Mouse (Mus musculus) lung, postnatal 36 days (tissue): Measurements from ENCODE around the gene Lrmda.

ENCODE experiments used
- DNase-seq: peaks from one replicate; pipeline ENCODE4 v3.0.0; 2022; ENCODE audit warnings: mixed read lengths

Gene Lrmda

DNA sequence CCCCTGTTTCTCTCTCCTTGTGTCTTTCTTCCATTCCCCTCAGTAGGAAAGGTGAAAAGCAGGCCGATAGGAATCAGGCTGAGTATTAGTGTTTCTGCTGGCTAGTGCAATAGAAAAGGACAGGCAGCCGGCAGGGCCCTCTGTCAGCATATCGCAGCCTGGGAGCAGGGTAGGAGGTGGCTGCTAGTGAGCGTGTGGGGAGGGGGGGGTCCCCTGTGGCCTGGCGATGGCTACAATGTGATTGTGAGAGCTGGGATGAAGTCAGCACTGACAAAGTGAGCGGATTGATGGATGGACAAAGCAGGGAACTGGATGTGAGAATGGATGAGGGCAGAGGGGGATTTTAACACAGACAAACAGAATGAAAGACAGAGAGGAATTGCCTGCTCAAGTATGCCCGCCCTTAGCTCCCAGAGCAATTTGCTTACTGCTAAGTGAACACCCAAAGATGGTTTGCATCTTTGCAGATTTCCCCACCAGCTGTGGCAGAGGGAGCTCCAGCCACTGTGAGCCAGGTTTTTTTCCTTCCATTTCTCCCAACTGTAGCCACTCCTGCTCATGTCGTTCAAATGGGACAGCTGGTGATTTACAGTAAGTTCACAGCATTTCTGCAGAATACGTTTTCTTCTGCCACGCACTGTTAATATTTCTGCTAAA is 240.0 kb downstream of the Lrmda start:
- peak; percentile 2 for DNase-seq

DNA sequence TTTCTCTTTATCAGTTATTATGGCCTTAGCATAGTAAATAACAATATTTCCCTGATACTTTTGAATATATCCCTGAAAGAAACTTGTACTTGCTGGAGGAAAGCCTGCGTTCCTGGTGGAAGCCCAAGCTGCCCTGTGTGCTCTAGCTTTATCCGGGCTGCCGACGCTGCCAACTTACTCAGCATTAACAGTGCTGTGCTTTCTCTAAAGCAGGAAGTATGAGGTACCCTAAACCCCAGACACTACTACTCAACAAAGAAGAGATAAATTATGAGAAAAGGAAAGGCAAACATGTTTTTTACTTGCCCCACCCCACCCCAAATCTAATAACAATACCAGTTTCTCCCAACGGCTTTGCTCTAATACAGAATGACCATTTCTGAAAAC is 240.5 kb downstream of the Lrmda start:
- peak; percentile 8 for DNase-seq

DNA sequence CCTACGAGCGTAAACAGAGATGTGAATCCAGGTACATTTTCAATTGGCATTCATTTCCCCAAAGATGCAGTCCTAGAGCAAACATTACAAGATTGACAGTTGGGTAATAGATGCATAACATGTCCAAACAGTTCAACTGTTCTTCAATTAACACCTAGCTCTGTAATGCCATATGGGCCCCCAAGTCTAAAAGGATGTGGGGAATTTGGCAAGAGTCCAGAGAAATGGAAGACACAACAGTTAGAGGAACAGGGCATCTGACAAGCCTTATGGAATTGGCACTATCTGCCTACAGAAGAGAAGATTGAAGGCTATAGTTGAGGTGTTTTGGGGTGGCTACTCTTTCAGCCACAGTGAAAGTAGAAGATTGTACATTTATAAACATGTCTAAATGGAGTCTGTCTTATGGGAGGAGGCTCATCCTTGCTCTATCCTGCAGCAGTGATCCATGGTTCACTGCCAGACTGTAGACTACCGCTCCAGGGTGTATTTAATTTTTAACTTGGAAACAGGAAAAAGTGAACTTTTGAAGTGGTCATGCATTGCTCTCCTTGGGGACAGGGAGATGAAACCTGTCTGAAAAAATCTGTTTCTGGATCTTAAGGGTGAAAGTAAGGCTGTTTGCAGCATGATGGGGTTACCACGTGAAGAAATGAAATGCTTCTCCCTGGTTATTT is 245.9 kb downstream of the Lrmda start:
- DNase-seq: no peak

DNA sequence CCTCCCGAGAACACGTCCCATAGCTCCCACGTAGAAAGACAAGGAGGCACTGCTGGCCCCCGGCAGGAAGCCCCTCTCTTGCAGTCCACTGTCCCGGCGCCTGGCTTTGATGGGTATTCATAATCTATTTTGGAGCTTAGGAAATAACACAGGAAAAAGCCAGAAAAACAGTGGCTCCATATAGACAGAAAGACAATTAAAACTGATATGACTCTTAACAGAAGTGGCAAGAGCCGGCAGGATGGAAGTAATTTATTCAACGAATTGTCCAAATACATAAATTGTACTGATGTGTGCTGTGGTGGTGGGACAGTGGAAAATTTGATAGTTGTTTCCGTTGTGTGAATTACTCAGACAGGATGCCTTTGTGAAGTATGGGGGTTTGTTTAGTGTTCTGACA is 250.3 kb downstream of the Lrmda start:
- DNase-seq: peak; percentile 71

DNA sequence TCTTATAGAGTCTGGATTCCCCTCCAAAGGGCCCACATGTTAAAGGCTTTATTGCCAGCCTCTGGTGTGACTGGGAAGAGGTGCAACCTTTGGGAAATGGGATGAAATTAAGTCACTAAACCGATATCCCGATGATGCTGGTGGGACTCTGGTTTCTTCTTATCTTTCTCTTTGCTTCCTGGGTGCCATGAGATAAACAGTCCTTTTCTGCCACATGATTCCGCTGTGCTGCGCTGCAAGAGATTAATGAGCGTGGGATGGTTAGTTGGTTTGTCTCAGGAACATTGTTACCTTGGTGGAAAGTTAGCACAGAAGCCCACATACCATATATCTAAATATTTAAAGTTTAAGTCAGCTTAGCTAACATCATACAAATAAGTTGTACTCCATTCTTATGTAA is 258.5 kb downstream of the Lrmda start:
- no peak for DNase-seq

DNA sequence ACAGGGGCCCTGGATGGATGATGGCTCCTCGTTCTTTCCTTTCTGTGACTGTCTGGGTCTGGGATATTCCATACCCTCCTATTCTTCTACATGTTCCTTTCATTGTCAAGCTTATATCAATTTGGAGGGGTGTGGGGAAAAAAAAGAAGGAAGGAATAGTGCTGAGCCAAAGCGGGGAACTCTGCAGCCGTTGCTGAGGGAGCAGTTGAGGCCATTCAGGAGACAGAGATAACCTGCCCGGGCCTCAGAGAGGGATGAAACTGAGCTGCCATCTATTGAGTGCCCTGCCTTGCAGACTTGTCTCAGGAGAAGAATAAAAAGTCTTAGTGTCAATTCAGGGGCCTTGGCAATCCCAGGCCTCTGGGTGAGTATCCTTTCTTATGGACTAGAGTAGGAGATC is 260.1 kb downstream of the Lrmda start:
- DNase-seq: no peak

DNA sequence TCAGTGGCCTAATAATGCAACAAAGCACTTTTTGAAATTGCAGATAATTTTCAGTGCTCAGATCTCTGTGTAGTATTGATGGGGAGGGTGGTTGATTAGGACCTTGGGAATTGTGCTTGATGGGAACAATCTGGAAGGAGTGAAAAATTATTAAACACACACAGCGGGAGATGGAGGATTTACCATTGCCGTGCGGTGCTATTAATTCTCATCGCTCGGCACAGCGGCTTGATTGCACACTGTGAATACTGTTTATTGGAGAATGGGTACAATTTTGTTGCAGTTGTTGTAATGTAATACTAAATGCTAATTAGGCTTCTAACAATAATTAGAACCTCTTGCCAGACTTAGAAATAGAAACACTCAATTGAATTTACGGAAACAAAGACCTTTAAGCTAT is 262.1 kb downstream of the Lrmda start:
- no peak for DNase-seq

DNA sequence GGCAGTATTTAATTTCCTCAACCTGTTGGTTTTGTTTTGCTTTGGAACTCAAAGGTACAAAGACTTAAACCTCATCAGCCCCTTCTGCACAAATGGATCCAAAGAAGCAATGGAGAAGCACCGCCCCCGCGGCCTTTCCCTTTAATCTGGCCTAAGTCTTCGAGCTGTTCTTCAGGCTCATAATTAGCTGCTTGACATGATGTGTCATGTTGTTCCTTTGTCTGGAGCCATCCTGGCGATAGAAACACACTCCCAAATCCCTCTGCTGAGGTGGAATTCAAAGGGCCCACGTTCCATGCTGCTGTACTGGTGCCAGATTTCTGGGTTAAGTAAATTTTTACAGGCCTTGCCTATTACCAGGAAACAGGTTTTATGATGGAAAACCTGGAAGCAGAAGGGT is 263.3 kb downstream of the Lrmda start:
- DNase-seq: no peak

DNA sequence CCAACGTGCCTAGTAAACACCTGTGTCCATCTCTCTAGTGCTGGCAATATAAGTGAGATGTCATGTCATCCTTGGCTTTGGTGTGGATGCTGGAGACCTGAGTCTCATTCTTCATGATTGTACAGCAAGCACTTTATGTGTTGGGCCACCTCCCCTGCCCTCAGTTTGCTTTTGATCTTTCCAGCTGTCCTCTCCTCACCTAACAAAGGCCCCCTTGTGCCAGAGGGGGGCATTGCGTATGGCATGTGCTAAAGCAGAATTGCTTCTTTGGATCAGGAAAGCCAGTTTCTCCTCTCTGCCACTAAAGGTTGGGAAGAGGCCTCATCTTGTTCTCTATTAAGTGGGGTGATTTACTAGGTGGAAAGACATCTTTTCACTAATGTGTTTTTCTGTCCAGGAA is 264.2 kb downstream of the Lrmda start:
- peak; percentile 28 for DNase-seq

DNA sequence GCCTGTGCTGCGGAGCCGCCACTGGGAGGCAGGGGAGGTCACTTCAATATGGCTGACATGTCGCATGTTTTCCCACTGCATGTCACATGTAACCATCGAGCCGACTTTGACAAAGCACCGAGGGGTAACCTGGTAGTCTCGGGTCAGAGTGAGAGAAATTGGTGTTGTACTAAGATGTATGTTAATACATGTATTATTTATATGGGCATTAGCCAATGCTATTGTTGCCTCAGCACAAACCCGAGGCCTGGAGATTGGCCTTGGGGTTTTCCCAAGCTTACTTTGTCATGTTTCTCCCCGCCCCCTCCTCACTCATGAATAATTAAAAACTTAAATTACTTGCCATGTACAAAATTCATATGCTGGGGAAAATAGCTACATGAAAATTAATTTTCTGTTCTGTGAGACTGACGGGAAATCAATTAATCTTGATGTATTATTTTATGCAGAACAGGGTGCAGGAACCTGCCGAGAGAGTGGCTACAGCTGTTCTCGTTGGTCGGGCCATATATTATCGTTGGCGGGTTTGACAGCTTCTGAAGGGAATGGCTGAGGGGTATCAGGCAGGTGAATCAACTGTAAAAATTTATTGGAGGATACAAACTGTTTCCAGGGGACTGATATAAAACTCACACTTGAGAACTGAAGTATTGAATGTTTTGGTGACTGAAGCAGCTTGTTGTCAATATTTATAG is 265.5 kb downstream of the Lrmda start:
- DNase-seq: no peak

DNA sequence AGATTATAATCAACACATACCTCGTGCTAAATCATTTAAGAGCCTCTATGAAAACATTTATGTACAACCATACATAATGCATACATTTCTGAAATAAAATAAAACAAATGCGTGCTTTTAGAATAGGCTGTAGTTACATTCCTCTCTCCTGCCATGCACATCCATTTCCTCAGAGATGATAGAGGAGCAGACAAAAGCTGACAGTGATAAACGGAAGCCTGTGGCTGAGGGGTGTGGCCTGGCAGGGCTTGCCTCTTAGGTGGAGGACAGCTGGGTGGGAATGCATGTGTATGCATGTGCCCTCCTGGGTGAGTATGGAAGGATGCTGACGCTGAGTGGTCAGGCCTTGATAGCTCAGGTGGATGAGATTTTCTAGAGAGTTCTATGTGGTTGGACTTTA is 266.3 kb downstream of the Lrmda start:
- DNase-seq: no peak

DNA sequence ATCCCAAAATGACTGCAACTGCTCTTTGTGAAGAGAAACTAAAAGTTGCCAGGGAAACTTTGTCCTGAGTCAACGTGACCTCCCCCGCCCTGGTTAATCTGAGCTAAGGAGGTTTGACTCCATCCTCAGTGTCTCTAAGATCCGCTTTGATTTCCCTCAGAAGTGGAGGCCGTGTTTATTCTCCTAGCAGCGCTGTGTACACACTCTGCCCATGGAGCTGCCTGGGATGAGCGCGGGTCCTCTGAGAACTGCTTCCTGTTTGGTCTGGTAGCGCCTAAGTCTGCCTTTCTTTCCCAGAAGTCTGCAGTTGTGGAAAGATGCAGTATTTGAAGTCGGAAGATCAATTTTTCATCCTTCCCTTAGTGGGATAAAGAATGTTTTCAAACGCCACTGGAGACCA is 268.7 kb downstream of the Lrmda start:
- peak; percentile 44 for DNase-seq

DNA sequence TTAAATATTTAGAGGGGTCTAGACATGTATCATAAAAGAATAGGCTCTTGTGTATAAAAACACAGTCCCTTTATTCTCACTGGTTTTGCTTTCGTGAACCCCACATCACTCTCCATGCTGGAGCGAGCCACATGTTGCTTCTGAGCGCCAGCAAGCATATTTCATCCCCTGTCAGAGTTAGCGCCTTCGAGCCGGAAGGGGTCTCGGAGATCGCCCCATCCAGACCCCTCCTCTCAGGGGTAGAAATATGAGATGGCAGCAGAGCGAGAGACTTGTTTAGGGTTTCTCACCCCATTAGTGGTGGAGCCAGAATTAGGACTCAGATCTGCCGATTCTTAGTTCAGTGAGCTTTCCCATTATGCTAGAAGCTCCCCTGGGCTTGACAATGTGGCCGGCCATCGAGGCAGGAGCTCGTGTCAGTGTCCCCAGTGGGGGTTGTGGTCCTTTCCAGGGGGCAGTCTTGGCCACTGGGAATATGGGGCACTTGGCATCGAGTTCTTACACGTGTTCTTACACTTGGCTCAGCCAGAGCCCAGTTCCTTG is 269.9 kb downstream of the Lrmda start:
- no peak for DNase-seq

DNA sequence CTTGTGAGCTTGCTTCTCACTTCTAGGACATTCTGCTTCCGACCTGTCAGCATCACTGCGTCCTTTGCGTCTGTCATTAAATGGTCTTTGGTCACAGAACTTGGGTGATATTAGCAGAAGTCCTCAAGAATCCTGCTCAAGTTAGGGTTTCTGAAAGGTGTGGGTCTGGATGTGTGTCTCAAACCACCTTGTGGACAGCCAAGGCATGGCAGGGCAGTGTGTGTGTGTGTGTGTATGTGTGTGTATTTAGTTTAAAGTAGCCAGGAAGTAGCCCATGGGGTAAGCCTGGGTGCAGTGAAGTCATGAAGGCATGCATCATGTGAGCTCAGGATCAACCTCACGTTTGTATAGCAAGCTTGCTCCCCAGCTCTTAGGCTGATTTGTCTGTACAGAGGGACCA is 274.9 kb downstream of the Lrmda start:
- peak; percentile 38 for DNase-seq

DNA sequence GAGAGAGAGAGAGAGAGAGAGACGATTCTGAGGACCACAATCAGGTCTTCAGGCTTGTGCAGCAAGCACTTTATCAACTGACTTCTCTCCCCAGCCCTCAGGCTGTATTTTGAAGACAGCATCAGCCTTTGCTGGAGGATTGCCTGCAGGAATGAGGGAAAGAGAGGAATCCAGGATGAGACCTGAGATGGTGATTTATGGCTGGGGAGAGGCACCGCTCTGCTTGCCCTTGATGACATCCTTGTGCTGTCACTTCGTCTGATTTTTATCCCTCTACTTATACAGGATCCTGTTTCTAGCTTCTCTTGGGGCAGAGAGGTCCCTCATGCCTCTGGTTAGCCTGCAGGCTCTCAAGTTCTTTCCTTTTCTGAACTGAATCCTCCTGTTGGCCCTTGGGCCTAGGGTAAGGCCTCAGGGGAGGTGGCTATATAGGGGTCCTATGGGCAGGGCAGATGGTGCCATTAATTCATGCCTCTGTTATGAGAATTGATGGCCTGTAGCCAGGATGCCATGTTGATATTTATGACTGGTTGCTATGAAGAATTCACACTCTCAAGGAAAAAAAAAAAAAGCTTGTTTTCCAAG is 277.2 kb downstream of the Lrmda start:
- DNase-seq: no peak

DNA sequence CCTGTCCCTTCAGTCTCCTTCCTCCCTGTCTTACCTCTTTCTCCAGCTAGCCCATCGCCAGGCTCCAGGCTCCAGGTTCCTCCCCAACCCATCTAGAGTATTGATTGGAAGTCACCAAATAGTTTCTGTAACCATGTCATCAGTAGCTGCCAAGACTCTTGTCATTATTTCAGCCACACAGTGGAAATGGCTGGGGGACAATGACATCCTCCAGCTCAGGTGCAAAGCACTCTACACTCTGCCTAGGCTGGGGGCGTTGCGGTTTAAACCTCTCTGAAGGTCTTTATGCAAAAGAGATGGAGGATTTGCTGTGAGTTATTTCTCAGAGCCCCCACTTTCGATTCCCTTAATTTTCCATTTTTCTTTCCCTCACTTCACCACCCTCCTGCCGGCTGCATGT is 287.2 kb downstream of the Lrmda start:
- no peak for DNase-seq

DNA sequence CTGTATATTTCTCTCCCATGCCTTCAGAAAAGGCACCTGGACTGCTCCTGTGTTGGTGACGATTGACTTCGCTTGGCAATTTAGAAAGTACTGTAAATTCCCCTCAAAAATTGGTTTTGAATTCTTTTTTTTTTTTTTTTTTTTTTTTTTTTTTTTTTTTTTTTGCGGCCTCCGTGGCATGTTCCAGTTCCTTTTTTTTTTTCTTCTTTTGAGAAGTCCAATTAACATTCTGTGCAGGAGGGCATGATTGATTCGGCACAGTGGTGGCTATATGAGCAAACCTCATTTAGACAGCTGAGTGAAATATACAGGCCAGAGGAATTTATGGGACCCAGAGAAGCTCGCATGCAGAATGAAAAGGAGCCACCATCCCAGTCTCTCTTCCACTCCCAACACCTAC is 288.5 kb downstream of the Lrmda start:
- DNase-seq: no peak

DNA sequence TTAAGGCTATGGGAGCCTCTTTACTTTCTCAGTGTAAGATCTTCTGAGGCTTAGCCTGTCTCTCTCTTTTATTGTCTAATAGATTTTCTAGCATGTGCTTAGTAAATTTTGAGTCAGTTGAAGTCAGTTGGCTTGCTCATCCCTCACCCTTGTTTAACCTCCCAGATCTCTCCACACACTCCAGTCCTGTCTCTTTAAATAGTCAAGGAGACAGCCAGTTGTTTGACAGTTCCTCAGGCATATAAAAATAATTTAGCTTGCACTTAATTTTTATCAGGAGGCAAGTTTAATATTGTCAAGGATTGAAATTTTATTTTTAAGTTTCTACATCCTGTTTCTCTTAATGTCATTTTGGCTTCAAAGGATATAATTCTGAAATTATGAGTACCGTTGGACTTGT is 303.5 kb downstream of the Lrmda start:
- no peak for DNase-seq

DNA sequence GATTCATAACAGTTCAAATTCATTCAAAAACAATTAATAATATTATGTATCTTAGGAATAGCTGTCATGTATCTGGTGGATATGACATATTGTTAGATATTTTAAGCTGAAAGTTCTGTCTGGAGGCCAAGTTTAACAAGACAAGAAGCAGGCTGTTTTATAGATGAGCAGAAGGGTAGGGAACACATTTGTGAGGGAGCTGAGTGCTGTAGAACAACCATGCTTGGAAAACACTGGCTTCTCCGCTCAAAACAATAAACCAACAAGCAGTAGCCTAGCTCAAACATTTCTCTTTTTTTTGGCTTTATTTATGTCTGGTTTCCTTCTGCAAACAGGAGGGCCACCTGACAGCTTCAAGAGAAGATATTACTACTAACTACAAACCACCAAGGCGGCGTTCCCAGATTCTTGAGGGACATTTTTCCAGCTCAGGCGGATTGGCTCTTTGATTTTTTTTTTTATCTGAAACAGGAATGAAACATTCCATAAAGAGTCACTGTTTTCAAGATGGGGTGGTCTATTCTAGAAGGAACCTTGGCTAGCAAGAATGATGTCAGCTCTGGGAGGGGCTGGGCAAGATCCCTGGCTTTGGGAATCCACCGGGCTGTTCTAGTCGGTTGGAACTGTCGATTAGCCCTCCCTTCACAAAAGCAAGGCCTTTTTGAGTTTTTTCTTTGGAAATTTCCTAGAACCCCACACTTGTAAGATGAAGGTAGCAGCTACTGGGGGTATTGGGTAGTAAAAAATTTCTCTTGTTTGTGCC is 304.2 kb downstream of the Lrmda start:
- peak; percentile 11 for DNase-seq

DNA sequence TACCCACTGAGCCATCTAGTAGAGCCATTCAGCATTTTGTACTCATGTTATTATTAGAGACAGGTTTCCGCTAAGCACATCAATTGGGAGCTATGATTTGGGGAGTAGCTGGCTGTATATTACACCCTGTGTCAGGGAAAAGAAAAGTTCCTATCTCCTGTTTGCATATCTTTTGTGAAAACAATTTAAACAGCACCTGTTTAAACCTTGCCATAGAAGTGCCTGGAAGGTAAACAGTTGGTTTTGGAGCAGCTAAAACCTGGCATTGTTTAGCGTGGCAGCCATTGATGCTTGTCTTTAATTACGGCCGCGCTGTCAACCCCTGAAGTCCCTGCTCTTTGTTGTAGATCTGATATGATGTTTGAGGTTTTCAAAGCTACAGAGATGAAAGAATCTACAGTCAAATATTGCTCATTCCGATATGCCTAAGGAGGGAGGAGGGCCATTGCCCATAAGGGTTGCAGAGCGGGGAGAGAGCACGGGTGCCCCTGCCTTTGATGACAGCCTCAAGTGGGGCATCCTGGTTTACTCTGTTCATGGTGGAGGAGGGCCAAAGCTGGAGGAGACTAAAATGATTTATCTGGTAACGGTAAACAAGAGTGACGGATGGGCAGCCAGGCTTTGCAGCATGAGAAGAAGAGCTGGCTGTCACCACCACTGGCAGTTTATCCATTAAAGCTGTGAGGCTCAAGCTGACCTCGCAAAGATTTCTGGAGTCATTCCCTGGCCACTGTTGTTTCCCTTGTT is 306.9 kb downstream of the Lrmda start:
- peak; percentile 26 for DNase-seq

DNA sequence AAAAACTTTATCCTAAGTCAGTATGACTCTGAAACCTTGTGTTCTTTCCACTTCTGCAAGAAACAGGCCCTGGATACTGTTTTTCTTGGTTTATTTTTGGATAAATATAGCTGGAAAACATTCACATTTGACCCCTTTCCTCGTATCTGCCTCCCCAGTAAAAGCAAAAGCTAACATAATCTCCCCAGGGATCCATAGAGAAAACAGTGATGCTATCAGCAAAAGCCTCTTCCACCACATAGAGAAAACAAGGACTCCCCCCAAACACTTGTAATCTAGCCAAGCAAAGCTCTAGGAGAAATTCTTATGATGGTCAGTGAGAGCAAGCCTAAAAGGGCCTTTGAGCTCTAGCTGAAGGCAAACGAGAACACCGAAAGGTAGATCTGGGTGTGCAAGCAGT is 309.7 kb downstream of the Lrmda start:
- DNase-seq: no peak
